16 mouse cellular contexts compared by ENCODE assay signal in the genomic region with DNA sequence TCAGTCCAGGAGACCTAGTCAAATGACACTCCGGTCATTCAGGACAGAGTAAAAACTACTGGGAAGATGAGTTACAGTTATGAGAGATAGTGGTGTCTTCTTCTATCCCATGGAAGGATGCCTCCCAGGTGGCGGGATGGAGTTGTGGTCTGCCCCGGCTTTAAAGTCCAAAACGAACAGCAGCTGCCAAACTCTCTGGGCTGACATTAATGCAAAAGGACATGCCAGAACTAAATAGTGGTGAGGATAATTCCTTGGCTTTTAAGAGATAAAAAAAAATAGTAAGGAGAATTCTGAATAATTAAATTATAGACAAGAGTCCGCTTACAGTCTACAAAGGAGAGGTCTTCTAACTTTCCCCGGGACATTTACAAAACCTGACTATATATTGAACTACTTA.
"Had no signal": no experiment of that assay in that cellular context is flagged by ENCODE, and none has a peak within 500 bp of the region (broad histone marks: within the 10 kb centered on the region; RNA-seq: fewer than 3 reads in every experiment).

No protein-coding gene starts in this region.

- H3K36me3 ChIP-seq: liver, embryonic 15.5 days; midbrain, embryonic 10.5 days; midbrain, embryonic 13.5 days; midbrain, embryonic 15.5 days; neural tube, embryonic 13.5 days; neural tube, embryonic 15.5 days had no signal

- H3K4me3 ChIP-seq: liver, embryonic 15.5 days; midbrain, embryonic 10.5 days; midbrain, embryonic 13.5 days; midbrain, embryonic 15.5 days; myocyte; neural tube, embryonic 13.5 days; neural tube, embryonic 15.5 days had no signal

- H3K9ac ChIP-seq: liver, embryonic 15.5 days; lung, embryonic 14.5 days; midbrain, embryonic 13.5 days; midbrain, embryonic 15.5 days; neural tube, embryonic 13.5 days; neural tube, embryonic 15.5 days had no signal

- H3K4me2 ChIP-seq: liver, embryonic 15.5 days; lung, embryonic 14.5 days; midbrain, embryonic 13.5 days; midbrain, embryonic 15.5 days; neural tube, embryonic 13.5 days; neural tube, embryonic 15.5 days had no signal

- DNase-seq: lung, embryonic 14.5 days; retina, postnatal 1 day; right cerebral cortex, adult 18-20 months; right cerebral cortex, postnatal 25 days; right cerebral cortex, postnatal 4 days; spleen, adult 18-20 months; thymus, adult 18-20 months; thymus, postnatal 14 days; thymus, postnatal 36 days had no signal

- H3K27me3 ChIP-seq: midbrain, embryonic 13.5 days; midbrain, embryonic 15.5 days had no signal

- H3K27ac ChIP-seq: midbrain, embryonic 13.5 days; midbrain, embryonic 15.5 days; neural tube, embryonic 13.5 days; neural tube, embryonic 15.5 days had no signal

- ATAC-seq: midbrain, embryonic 13.5 days; midbrain, embryonic 15.5 days had no signal

- H3K9me3 ChIP-seq: liver, embryonic 15.5 days; midbrain, embryonic 10.5 days; midbrain, embryonic 13.5 days; midbrain, embryonic 15.5 days; neural tube, embryonic 13.5 days; neural tube, embryonic 15.5 days had no signal
